Mouse (Mus musculus) E14TG2a.4 (cell line): ENCODE measurements around the gene Usp19.

Experiments
- CTCF ChIP-seq: conservative IDR thresholded peaks from 2 replicates; pipeline ENCODE4 v1.5.1; 2014; ENCODE audit warnings: low read length
- POU5F1 ChIP-seq: IDR thresholded peaks from 2 replicates; pipeline ENCODE4 v1.6.1; 2014; ENCODE audit warnings: low read length, borderline replicate concordance

DNA sequence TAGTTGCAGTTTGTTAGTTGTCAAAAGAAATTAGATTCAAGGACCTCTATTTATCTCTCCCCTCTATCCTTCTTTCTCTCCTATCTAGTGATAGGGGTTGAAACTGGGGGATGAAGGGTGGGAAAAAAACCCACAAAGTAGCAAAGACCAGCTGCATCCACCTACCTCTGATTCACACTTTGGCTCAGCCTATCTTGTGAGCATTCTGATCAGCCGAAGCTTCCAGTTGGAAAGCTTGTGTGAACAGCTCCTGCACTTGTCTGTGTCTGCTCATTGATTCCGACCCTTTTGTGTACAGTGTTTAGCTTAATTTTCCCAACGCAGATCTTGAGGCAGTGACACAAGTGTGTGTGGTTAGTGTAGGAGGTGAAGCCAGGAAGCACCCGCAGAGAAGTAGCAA lies 36.9 kb upstream of the Usp19 start:
- TF ChIP-seq CTCF: no peak
- no peak for TF ChIP-seq POU5F1
